Mouse (Mus musculus): ENCODE measurements at regions not wholly inside any gene's neighbourhood (a gene's known extent, or its start where the extent isn't known, plus 50 kb on each side); places are given as distances from the start of the nearest gene placed in this dataset.

DNA sequence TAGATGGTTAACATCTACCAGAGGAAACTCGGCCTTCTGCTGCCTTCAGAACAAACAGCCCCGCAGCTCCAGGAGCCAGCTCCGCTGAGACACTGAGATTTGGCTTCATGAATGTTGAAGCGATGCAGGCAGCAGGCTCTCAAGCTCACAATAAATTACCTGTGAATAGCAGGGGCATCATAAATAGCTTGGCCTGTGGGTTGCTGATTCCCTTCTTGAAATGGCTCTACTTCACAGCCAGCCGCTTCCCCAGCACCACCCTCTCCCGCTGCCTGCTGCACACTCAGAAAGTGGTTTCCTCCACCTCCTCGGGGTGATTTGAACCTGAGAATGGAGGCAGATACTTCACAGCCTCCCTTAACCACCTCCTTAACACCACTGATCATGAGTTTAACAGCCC, 104.2 kb upstream of the Topaz1 start:
- TF ChIP-seq ZC3H11A (IDR thresholded peaks at IDR 0.05; ENCODE audit: borderline replicate concordance, low read depth, low read length) (no peak), ZNF384 (IDR thresholded peaks at IDR 0.05; ENCODE audit: low read depth, low read length) (no peak), CHD2 (IDR thresholded peaks at IDR 0.05; ENCODE audit: low read depth, low read length) (no peak), MAFK (IDR thresholded peaks at IDR 0.05; ENCODE audit: insufficient read depth, low read depth, low read length) (no peak), HCFC1 (IDR thresholded peaks at IDR 0.05; ENCODE audit: borderline replicate concordance, insufficient read depth, low read length) (no peak)

All from ES-E14 (cell line).